14 mouse cellular contexts compared by ENCODE assay signal in the genomic region with DNA sequence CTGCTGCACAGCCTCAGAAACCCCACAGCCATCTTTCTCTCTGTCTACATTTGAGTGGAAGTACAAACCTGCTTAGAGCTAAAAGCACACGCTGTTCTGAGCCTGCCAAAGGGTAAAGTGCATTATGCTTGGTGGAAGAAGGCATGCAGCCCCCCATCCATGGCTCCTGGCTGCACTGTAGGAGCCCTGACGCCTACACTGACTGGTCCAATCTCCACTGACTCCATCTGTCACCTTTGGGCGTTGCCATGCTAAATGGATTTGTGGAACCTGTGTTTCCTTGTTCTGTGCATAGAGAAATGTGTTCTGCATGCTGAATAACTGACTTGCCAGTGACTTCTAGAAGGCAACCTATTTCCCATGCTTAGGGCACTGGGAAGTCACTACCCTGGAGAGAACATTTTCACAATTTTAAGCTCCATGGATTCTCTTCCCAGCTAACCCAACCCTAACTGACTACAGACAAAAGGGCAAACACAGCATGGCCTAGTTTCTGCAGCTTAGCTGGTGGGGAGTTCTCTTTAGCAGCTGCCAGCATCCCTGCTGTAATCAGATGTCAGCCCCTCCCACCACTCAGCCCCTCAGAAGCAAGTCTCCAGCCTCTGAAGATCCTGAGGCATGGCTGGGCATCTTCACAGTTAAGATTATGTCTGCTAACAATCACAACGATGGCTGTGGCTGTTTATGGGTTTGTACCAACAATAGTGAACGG. TPM values are rescaled to one million over a fixed set of nuclear protein-coding genes. Genes with fewer than 3 reads are reported as not detected.
A peak's percentile ranks its signal among the peaks of the same experiment; 100 is the strongest.
DNase-seq lines count a peak whose midpoint lies in the region; ATAC-seq and TF ChIP-seq lines count a peak whose summit lies in the region.
"Had no signal": no experiment of that assay in that cellular context is flagged by ENCODE, and none has a peak within 500 bp of the region (broad histone marks: within the 10 kb centered on the region; RNA-seq: fewer than 3 reads in every experiment).

No protein-coding gene starts in this region.

- H3K27ac ChIP-seq in hindbrain, embryonic 16.5 days (ENCODE audit: low read depth, low read length), result peak overlapping the region; percentile 13; the same call in 1 of the 2 replicates
- H3K27ac ChIP-seq: embryonic facial prominence, embryonic 13.5 days; gastrocnemius, adult 2 months had no signal

- H3K9me3 ChIP-seq in hindbrain, embryonic 16.5 days (ENCODE audit: control insufficient read depth, low read length), result no peaks in the 10 kb centered on the region
- H3K9me3 ChIP-seq: embryonic facial prominence, embryonic 13.5 days had no signal

- peak; percentile 46 for DNase-seq in cerebellum, adult 9-11 months
- DNase-seq in cerebellum, adult 11 months, result no peak
- peak; percentile 68 for DNase-seq in brain, embryonic 14.5 days (ENCODE audit: low read depth)
- peak; percentile 16 to 37 for DNase-seq in thymus, adult 18-20 months
- no peak for DNase-seq in spleen, postnatal 14 days (ENCODE audit: low spot score in 2 of 2)
- DNase-seq in gastrocnemius, adult 18-20 months (ENCODE audit: low spot score), result no peak
- no peak for DNase-seq in T-cell, adult 2 months (ENCODE audit: low spot score)
- DNase-seq: gastrocnemius, adult 2 months; kidney, adult 9 months; liver, postnatal 0 days had no signal

- no peaks in the 10 kb centered on the region for H3K27me3 ChIP-seq in hindbrain, embryonic 16.5 days (replicated peaks; ENCODE audit: control insufficient read depth, insufficient read depth, low read length)
- H3K27me3 ChIP-seq: embryonic facial prominence, embryonic 13.5 days had no signal

- H3K4me1 ChIP-seq in hindbrain, embryonic 16.5 days (ENCODE audit: control insufficient read depth, insufficient read depth, low read depth, low read length), result no peaks in the 10 kb centered on the region

- 47% methylated on average over 5 of the region's 5 CpGs for WGBS in hindbrain, embryonic 16.5 days

- TF ChIP-seq CTCF in brain, embryonic 14.5 days (IDR thresholded peaks at IDR 0.05; ENCODE audit: borderline replicate concordance, extremely low read depth, insufficient read depth, insufficient read length), result no peak

- peaks cover 3% of the 10 kb centered on the region; the same call in 1 of the 2 replicates for H3K36me3 ChIP-seq in hindbrain, embryonic 16.5 days (ENCODE audit: control insufficient read depth, insufficient read depth, low read length)

- no peak overlapping the region for H3K4me2 ChIP-seq in hindbrain, embryonic 16.5 days (ENCODE audit: low read length)
- H3K4me2 ChIP-seq: embryonic facial prominence, embryonic 13.5 days had no signal

- H3K9ac ChIP-seq in hindbrain, embryonic 16.5 days (ENCODE audit: low read depth, low read length), result no peak overlapping the region
- H3K9ac ChIP-seq: embryonic facial prominence, embryonic 13.5 days; liver, postnatal 0 days had no signal

- no peak for TF ChIP-seq POLR2A in brain, embryonic 14.5 days (IDR thresholded peaks at IDR 0.05; ENCODE audit: borderline replicate concordance, extremely low read depth, insufficient read depth, insufficient read length, poor library complexity, severe bottlenecking)

- no peak overlapping the region for H3K4me3 ChIP-seq in hindbrain, embryonic 16.5 days (ENCODE audit: low read length)
- H3K4me3 ChIP-seq: embryonic facial prominence, embryonic 13.5 days; gastrocnemius, adult 2 months had no signal

- peak; percentile 87 for ATAC-seq in hindbrain, embryonic 16.5 days
- ATAC-seq: activated CD4-positive, CD25-positive, alpha-beta regulatory T cell, adult 4 months; liver, postnatal 0 days had no signal

RNA-seq across cellular contexts. Expression of a gene that starts 21.1 kb away (rescaled TPM):
- polyA plus RNA-seq in brain, embryonic 14.5 days (2012; rRNA removed), result 18.8 and 38.2 TPM in 2 replicates
- 50.4 and 55.6 TPM in 2 replicates for polyA plus RNA-seq in hindbrain, embryonic 16.5 days (2015; fragmentation: Nextera tagmentation; extraction: Ambion mirVana)
- total RNA-seq in gastrocnemius, adult 18-20 months (2021), result under 1 TPM; 0.17 to 0.25 TPM

RNA-seq across cellular contexts. Expression of a gene that starts 40.3 kb away (rescaled TPM):
- polyA plus RNA-seq in brain, embryonic 14.5 days (2012; rRNA removed), result 51.9 and 73.3 TPM in 2 replicates
- 18.4 and 23.0 TPM in 2 replicates for polyA plus RNA-seq in hindbrain, embryonic 16.5 days (2015; fragmentation: Nextera tagmentation; extraction: Ambion mirVana)
- under 1 TPM; 0.24 to 0.50 TPM for total RNA-seq in gastrocnemius, adult 18-20 months (2021)
- total RNA-seq: neutrophil, adult 5-6 weeks had no signal
- polyA plus RNA-seq: activated CD4-positive, CD25-positive, alpha-beta regulatory T cell, adult 4 months had no signal

Comparison
In these comparisons a context has a peak if more than half of its experiments do, and no peak if none do; other contexts are left out.
1. DNase-seq: peak in cerebellum, adult 9-11 months (single experiment), brain, embryonic 14.5 days (single experiment) and thymus, adult 18-20 months (2 of 2); none in cerebellum, adult 11 months (single experiment), spleen, postnatal 14 days (0 of 2), gastrocnemius, adult 18-20 months (single experiment) and T-cell, adult 2 months (single experiment).